Mouse (Mus musculus) embryonic stem cell, embryonic (primary cell): ENCODE measurements around the gene Eva1b.

ENCODE experiments used
- CTCF ChIA-PET, 4 experiments: fragments of 300-600 bp in 2 of 4; fragments of 350-600 bp in 2 of 4; sonication (Branson Sonifier 250); formaldehyde crosslinking; loops; one replicate each; lab custom pipeline; 2022; ENCODE audit warnings: inconsistent platforms in 2 of 4; lab: Charles Lee
- POLR2A ChIA-PET, 4 experiments: fragments of 300-600 bp in 2 of 4; fragments of 350-600 bp in 2 of 4; sonication (Branson Sonifier 250); formaldehyde crosslinking; loops; one replicate each; lab custom pipeline; 2022; ENCODE audit warnings: antibody characterized with exemption in 4 of 4, inconsistent platforms in 1 of 4; lab: Charles Lee

Gene Eva1b

GRCm38 (mm10) chr4:126194916-126195315 lies 47.4 kb downstream of the Eva1b start:
- CTCF ChIA-PET: no interaction called here

GRCm38 (mm10) chr4:126197485-126197884 lies 49.9 kb downstream of the Eva1b start:
- ChIA-PET CTCF (interaction anchor here in 3 of 4 experiments (0.7 to 0.8 kb wide), 3 partner anchors 17 to 41 kb away, joined by 3 to 4 read pairs (median 3); no protein-coding TSS in a partner anchor), POLR2A (interaction anchor here in 2 of 4 experiments (0.7 to 10.4 kb wide), 13 partner anchors 9 to 298 kb away, joined by 3 to 121 read pairs (median 4); no protein-coding TSS in a partner anchor)

More at GRCm38 (mm10) chr4:126194916-126195315, 47.4 kb downstream of the Eva1b start:
- POLR2A ChIA-PET: interaction anchor here in 3 of 4 experiments (0.6 to 10.4 kb wide), 8 partner anchors 9 to 185 kb away, joined by 3 to 121 read pairs (median 4); partner anchors contain the start of gene Sh3d21 (in 1 of the 3)
